Mouse (Mus musculus) right cerebral cortex, postnatal 10 days (tissue): ENCODE measurements around the gene Cdc42ep4.

Source experiments
- DNase-seq, 2 experiments: peaks; one replicate each; pipeline ENCODE4 v3.0.0; 2021; ENCODE audit warnings: low spot score in 2 of 2

Cdc42ep4 gene

GRCm38 (mm10) chr11:113683957-113684706, 67.5 kb downstream of the Cdc42ep4 start, which contains the start of the genes Fam104a and D11Wsu47e:
Gene Fam104a (minus strand): TSS chr11:113684155.
Gene D11Wsu47e (plus strand): TSS chr11:113684412.
- DNase-seq = peak; percentile 96 to 97

- no peak for DNase-seq
These were observed 68.1 kb downstream of the Cdc42ep4 start for GRCm38 (mm10) chr11:113683627-113683956.

DNA sequence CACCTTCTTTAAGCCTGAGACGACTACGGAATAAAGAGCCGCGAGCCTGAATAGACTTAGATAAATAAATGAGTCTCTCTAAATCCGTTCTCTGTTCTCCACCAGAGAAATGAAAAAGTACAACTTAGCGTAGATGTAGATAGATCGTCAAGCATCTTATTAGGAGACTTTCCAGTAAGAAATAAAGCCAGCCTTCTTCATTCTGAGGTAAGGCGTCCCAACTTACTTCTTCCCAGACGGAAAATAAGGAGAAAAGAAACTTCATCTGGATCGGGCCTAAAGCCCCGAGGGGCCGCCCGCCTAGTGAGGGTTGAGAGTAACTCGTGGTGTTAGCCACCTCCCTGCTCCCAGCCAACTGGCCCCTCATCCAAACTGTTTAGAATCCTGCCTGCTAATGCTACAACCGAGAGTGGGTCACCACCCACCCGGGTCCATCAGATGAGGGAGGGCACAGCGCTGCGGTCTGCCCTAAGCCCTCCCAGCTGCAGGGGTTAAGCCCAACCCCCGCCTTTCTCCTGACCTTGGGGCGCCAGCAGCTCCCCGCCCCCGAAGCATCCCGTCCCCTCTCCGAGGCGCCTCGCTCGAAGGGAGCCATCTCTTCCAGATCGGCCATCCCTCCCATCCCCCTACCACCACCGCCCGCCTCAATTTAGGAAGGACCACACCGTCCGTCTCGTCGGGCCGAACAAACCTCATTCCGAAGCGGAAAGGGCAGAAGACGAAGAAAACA, 68.6 kb downstream of the Cdc42ep4 start:
- DNase-seq = peak; percentile 57 to 61

- DNase-seq = no peak
These were observed 69.7 kb downstream of the Cdc42ep4 start for GRCm38 (mm10) chr11:113681979-113682378.

DNA sequence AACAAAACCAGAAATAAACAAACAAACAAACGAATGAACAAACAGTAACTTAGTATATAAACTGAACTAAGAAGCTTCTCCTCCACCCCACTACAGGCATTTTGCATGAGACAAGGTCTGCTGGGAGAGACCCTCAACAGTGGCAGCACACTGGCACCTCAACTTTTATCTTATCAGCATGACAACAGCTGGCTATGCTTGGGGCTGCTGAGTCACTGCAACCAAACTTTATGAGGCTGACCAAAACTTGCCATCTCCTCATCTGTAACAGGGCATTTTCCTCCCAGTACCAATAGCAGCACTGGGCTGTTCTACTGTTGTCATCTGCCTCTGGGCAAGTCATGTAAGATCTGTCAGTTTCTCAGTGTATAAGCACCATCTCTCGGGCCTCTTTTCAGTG, 70.7 kb downstream of the Cdc42ep4 start:
- no peak for DNase-seq

- no peak for DNase-seq
These were observed 73.3 kb downstream of the Cdc42ep4 start for GRCm38 (mm10) chr11:113678373-113678772.

- no peak for DNase-seq
These were observed 74.3 kb downstream of the Cdc42ep4 start for GRCm38 (mm10) chr11:113677378-113677777.
